Mouse (Mus musculus) kidney, adult 2 months (tissue): ENCODE measurements around the gene Rtbdn. TPM values are rescaled to one million over a fixed set of nuclear protein-coding genes. Genes with fewer than 3 reads are reported as not detected.
A peak's percentile ranks its signal among the peaks of the same experiment; 100 is the strongest.

Experiments
- DNase-seq: peaks from one replicate; pipeline ENCODE4 v3.0.0; 2021
- H3K27ac ChIP-seq: fragments of 200-500 bp; 2 replicates; pipeline ENCODE4 v1.5.1; 2012; ENCODE audit warnings: low read depth, low read length, control low read depth, inconsistent platforms; ENCODE audit not compliant: insufficient read depth
- H3K27me3 ChIP-seq: fragments of 200-500 bp; replicated peaks from 2 replicates; pipeline ENCODE4 v1.6.1; 2012; ENCODE audit warnings: mild to moderate bottlenecking, moderate library complexity, low read length, inconsistent platforms; ENCODE audit not compliant: control insufficient read depth, insufficient read depth
- H3K36me3 ChIP-seq: fragments of 200-500 bp; 2 replicates; pipeline ENCODE4 v1.6.1; 2012; ENCODE audit warnings: mild to moderate bottlenecking, moderate library complexity, low read length, inconsistent platforms; ENCODE audit not compliant: control insufficient read depth, insufficient read depth
- H3K4me1 ChIP-seq: fragments of 200-500 bp; 2 replicates; pipeline ENCODE4 v1.6.1; 2011; ENCODE audit warnings: low read length; ENCODE audit not compliant: control insufficient read depth, insufficient read depth
- H3K4me3 ChIP-seq: fragments of 200-500 bp; 2 replicates; pipeline ENCODE4 v1.5.1; 2011; ENCODE audit warnings: mild to moderate bottlenecking, low read depth, low read length, control low read depth; ENCODE audit not compliant: insufficient read depth
- CTCF ChIP-seq: fragments of 200-500 bp; conservative IDR thresholded peaks from 2 replicates; pipeline ENCODE4 v1.5.1; 2011; ENCODE audit warnings: low read depth, mild to moderate bottlenecking, control low read depth, low read length, moderate library complexity, mixed read lengths; ENCODE audit not compliant: insufficient read depth, insufficient read length
- POLR2A ChIP-seq: fragments of 200-500 bp; IDR thresholded peaks from one replicate; pipeline ENCODE4 v1.6.1; 2011; ENCODE audit warnings: low read depth, low read length, control low read depth
- WGBS: fragments of 180-500 bp; shearing (Covaris S2); methylation state at CpG from one replicate; pipeline ENCODE4 v1.1.7; 2018; 5-methylcytosine and 5-hydroxymethylcytosine counted together
- polyA plus RNA-seq: library from polyadenylated mRNA; depleted of rRNA; stranded (reverse); fragments of >200 nt; gene quantifications from 2 replicates; pipeline ENCODE4 v1.2.3, GENCODE M21; 2012; rRNA removed

The Rtbdn gene
- polyA plus RNA-seq, 1 experiment: not detected

- Histone ChIP-seq H3K27ac (no peak overlapping the region), H3K4me1 (no peaks in the 10 kb centered on the region; the same call in 1 of the 2 replicates), H3K27me3 (no peaks in the 10 kb centered on the region), H3K4me3 (no peak overlapping the region), H3K36me3 (no peaks in the 10 kb centered on the region)
- no peak for DNase-seq
- WGBS: 97% methylated on average over 9 of the region's 9 CpGs
- TF ChIP-seq CTCF (no peak), POLR2A (no peak)
These were observed 47.6 kb downstream of the Rtbdn start for GRCm38 (mm10) chr8:84994375-84994774.

- H3K4me1 ChIP-seq: no peaks in the 10 kb centered on the region; the same call in 1 of the 2 replicates
- no peak overlapping the region for H3K27ac ChIP-seq
- H3K4me3 ChIP-seq: no peak overlapping the region
- no peak for DNase-seq
- no peaks in the 10 kb centered on the region for H3K36me3 ChIP-seq
- WGBS: 64% methylated on average over 25 of the region's 25 CpGs
- no peak for TF ChIP-seq CTCF
- no peak for TF ChIP-seq POLR2A
- no peaks in the 10 kb centered on the region for H3K27me3 ChIP-seq
These were observed 48.9 kb downstream of the Rtbdn start for GRCm38 (mm10) chr8:84995680-84996079.

DNA sequence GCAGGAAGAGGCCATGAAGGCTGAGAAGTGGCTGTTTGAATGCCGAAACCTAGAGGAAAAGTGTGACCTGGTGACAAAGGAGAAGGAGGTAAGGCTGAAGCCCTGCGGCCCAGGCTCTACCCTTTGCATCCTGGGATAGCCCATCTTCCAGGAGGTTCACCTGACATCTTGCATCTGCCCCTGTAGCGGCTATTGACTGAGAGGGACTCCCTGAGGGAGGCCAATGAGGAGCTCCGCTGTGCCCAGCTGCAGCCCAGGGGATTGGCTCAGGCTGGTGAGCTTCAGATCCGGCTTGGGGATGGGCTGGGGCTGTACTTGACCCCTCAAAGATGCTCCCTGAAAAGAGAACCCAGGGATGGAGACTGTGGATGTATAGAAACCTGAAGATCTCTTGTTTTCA lies 50.2 kb downstream of the Rtbdn start:
- DNase-seq: no peak
- no peak for TF ChIP-seq POLR2A
- TF ChIP-seq CTCF: no peak
- Histone ChIP-seq H3K27ac (no peak overlapping the region), H3K4me1 (no peaks in the 10 kb centered on the region), H3K27me3 (no peaks in the 10 kb centered on the region), H3K4me3 (no peak overlapping the region), H3K36me3 (peaks cover 1% of the 10 kb centered on the region; the same call in 1 of the 2 replicates)
- 90% methylated on average over 5 of the region's 5 CpGs for WGBS

DNA sequence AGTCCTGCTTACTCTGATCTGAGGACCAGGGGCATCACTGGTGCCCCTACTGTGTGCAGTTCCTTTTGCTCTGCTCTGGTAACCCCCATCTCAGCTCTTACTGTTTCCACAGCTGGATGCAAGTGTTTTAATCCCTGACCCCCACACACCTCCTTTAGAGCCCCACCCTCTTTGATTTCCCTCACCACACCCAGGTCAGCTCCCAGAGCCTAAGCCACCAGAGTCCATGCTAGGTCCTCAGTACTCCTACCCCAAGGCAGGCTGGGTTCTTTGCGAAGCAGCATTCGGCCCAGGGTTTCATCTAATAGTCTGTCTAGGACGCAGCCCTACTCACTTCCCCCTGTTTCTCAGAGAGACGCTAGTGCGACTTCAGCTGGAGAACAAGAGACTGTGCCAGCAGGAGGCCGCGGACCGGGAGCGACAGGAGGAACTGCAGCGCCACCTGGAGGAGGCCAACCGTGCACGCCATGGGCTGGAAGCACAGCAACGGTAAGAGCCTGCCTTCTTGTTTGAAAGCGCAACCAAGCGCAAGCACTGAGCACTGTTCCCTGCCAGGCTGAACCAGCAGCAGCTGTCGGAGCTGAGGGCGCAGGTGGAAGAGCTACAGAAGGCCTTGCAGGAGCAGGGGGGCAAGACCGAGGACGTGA lies 51.0 kb downstream of the Rtbdn start:
- Histone ChIP-seq H3K4me3 (no peak overlapping the region), H3K4me1 (no peaks in the 10 kb centered on the region), H3K27ac (no peak overlapping the region), H3K27me3 (no peaks in the 10 kb centered on the region), H3K36me3 (peaks cover 1% of the 10 kb centered on the region)
- TF ChIP-seq POLR2A: no peak
- TF ChIP-seq CTCF: peak; percentile 97
- 15% methylated on average over 19 of the region's 19 CpGs for WGBS
- DNase-seq: peak; percentile 88

Other genes starting within 250 kb of the Rtbdn start
- 3.2 and 4.1 TPM in 2 replicates for gene Lyl1, start 245.5 kb upstream of the Rtbdn start, polyA plus RNA-seq
- gene G430095P16Rik, start 224.0 kb upstream of the Rtbdn start, polyA plus RNA-seq: 0.65 and 0.81 TPM in 2 replicates
- 17.7 and 22.1 TPM in 2 replicates for gene Nfix, start 146.6 kb upstream of the Rtbdn start, polyA plus RNA-seq
- gene Dand5, start 124.2 kb upstream of the Rtbdn start, polyA plus RNA-seq: 4.4 and 4.5 TPM in 2 replicates
- gene Gadd45gip1, start 115.5 kb upstream of the Rtbdn start, polyA plus RNA-seq: 24.2 and 41.0 TPM in 2 replicates
- 73.0 TPM in 2 replicates for gene Rad23a, start 106.3 kb upstream of the Rtbdn start, polyA plus RNA-seq
- 316 and 337 TPM in 2 replicates for gene Calr, start 100.1 kb upstream of the Rtbdn start, polyA plus RNA-seq
- 37.5 and 37.6 TPM in 2 replicates for gene Farsa, start 90.0 kb upstream of the Rtbdn start, polyA plus RNA-seq
- 0.87 and 1.7 TPM in 2 replicates for gene Syce2, start 74.9 kb upstream of the Rtbdn start, polyA plus RNA-seq
- gene Gcdh, start 53.1 kb upstream of the Rtbdn start, polyA plus RNA-seq: 700 TPM in 2 replicates
- 3.2 and 6.0 TPM in 2 replicates for gene Klf1, start 45.1 kb upstream of the Rtbdn start, polyA plus RNA-seq
- 19.0 and 20.1 TPM in 2 replicates for gene Dnase2a, start 38.4 kb upstream of the Rtbdn start, polyA plus RNA-seq
- gene Mast1, start 9.6 kb upstream of the Rtbdn start, polyA plus RNA-seq: 0.18 and 0.38 TPM in 2 replicates
- gene Gm49661, start 22.4 kb downstream of the Rtbdn start, polyA plus RNA-seq: not detected in 2 replicates
- 304 and 376 TPM in 2 replicates for gene Prdx2, start 22.6 kb downstream of the Rtbdn start, polyA plus RNA-seq
- gene Rnaseh2a, start 22.8 kb downstream of the Rtbdn start, polyA plus RNA-seq: 29.4 and 34.4 TPM in 2 replicates
- gene Junb, start 31.7 kb downstream of the Rtbdn start, polyA plus RNA-seq: 19.2 and 20.9 TPM in 2 replicates
- 34.5 and 34.6 TPM in 2 replicates for gene Hook2, start 43.6 kb downstream of the Rtbdn start, polyA plus RNA-seq
- gene Best2, start 67.5 kb downstream of the Rtbdn start, polyA plus RNA-seq: not detected in 2 replicates
- gene Asna1, start 78.3 kb downstream of the Rtbdn start, polyA plus RNA-seq: 266 and 270 TPM in 2 replicates
- gene Trir, start 79.8 kb downstream of the Rtbdn start, polyA plus RNA-seq: 103 and 111 TPM in 2 replicates
- 36.1 and 45.0 TPM in 2 replicates for gene Tnpo2, start 89.9 kb downstream of the Rtbdn start, polyA plus RNA-seq
- gene Fbxw9, start 113.1 kb downstream of the Rtbdn start, polyA plus RNA-seq: 32.6 and 39.6 TPM in 2 replicates
- 0.91 TPM in 1 of 2 replicates, not detected in the other for gene Gm5741, start 121.0 kb downstream of the Rtbdn start, polyA plus RNA-seq
- gene Dhps, start 124.8 kb downstream of the Rtbdn start, polyA plus RNA-seq: 26.0 and 30.8 TPM in 2 replicates
- gene Wdr83os, start 133.7 kb downstream of the Rtbdn start, polyA plus RNA-seq: 141 and 157 TPM in 2 replicates
- gene Wdr83, start 134.3 kb downstream of the Rtbdn start, polyA plus RNA-seq: 33.7 and 37.7 TPM in 2 replicates
- gene Man2b1, start 136.3 kb downstream of the Rtbdn start, polyA plus RNA-seq: 111 and 116 TPM in 2 replicates
- 0.76 and 0.84 TPM in 2 replicates for gene Zfp791, start 176.1 kb downstream of the Rtbdn start, polyA plus RNA-seq
- not detected in 2 replicates for gene Cks1brt, start 204.9 kb downstream of the Rtbdn start, polyA plus RNA-seq